Mouse (Mus musculus): Measurements from ENCODE around the gene Copz2.

DNA sequence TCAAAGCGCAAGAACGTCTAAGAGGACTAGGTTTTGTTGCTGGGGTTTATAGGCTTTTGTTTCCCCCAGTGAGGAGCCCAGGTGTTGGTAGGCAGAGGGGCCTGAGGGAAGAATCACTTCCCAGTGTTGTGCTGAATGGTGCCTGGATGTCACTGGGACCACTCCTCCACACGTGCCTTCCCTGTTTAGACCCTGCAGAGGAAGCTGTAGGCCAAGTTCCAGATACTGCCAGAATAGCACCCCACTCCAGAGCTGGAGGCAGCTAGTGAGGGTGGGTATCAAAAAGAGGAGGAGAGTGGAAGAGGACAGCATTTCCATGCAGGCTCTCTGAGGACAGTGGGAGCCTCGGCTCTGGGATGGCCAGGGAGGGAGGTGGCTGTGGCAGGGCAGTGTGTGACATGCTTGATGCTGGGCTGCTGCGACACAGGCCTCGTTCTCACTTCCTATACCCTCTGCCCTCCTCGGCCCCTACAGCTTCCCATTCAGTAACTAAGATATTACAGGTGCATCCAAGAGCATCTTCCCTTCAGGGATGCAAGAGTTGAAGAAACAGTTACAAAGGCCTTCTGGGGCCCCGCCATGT lies 31.5 kb upstream of the Copz2 start:
- TF ChIP-seq TAL1 (IDR thresholded peaks at IDR 0.05; ENCODE audit: low read length): no peak
- TF ChIP-seq GATA1 (IDR thresholded peaks at IDR 0.05; ENCODE audit: low read length): no peak
